Mouse (Mus musculus) heart, adult 8-10 months (tissue): ENCODE measurements around the gene Tmbim6. TPM values are rescaled to one million over a fixed set of nuclear protein-coding genes. Genes with fewer than 3 reads are reported as not detected.

Experiments
- DNase-seq: peaks from one replicate; pipeline ENCODE4 v3.0.0; 2022; ENCODE audit warnings: low spot score
- total RNA-seq, 4 experiments: library from RNA; stranded (reverse); gene quantifications; 2 replicates each; pipeline ENCODE4 v1.2.4; 2022

The Tmbim6 gene
- total RNA-seq, 4 experiments from 2014 or later, result 230 to 269 (median 248) TPM

DNA sequence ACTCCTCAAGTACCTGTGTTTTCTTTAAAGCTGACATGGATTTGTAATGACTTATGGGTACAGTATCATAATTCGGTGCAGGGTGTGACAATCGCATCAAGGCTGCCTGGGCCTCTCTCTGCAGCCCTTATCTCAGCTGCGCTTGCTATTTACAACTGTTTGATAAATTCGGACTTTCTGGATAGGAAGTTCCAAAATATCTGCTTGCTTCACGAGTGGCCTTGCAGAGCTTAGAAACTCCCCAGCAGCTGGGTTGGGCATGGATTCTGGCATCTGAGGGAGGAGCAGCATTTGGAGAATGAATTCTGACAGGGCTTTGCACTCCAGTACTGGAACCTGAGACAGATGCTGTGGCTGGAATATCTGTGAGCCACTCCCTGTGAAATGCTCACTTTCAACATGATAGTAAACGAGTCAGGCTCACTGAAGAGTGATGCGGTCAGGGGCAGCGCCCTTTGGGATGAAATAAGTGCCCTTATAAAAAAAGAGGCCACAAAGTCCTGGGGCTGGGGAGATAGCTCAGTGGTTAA is 57.1 kb downstream of the Tmbim6 start:
- DNase-seq, result no peak

DNA sequence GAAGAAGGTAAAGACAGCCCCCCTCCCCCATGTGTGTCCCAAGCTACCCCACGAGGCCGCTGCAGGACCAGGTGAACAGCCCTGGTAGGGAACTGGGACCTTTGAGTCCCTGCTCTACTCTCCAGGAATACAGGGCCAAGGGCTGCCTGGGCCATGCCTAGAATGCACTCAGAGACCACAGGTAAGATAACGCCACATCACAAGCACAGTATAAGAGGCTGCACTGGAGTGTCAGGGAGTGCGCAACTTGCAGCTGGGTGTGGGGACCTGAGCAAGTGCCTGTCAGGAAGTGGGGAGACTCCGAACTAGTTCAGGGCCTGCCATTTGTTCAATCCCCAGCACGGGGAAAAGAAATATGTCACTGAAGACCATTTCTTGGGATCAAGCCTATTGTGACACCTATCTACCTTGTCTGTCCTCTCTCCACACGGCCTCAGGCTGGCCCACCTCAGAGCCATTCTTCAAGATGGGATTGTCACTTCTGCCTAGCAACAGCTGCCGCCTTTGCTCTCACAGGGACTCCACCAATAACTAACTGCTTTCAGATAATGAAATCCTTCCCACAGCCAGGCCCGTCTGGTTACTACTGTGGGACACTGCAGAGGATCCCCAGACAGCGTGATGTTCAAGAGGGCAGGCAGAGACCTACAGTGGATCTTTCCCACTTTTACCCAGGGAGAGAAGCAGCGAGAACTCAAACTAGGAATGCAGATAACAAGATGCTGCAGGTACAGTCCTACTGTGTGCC is 60.6 kb downstream of the Tmbim6 start:
- DNase-seq, result no peak

DNA sequence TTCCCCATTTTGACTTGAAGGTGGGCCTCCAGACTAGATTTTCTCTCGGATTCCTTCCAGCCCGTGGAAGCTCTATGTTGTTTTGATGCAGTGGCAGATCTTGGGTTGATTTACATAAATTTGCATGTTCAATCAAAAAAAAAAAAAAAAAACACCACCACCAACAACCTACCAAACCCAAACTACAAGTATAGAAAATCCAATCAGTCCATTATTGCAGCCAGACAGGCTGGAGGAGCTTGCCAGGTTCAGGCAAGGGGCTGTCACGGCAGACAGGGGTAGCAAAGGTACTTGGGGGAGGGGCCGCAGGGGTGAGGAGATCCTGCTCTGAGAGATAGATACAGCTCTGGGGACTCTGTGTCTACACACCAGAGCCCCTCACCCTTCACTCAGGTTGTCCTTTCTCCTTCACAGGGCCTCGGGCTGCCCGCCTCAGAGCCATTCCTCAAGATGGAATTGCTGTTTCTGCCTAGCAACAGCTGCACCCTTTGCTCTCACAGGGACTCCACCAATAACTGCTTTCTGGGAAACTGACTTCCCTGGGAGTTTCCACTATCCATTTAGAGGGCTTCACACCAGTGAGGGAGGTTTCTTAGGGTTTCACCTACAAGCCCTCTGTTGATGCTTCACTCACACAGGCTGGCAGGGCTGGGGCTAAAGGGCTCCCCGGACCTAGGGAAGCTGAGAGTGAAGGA is 62.0 kb downstream of the Tmbim6 start:
- no peak for DNase-seq

DNA sequence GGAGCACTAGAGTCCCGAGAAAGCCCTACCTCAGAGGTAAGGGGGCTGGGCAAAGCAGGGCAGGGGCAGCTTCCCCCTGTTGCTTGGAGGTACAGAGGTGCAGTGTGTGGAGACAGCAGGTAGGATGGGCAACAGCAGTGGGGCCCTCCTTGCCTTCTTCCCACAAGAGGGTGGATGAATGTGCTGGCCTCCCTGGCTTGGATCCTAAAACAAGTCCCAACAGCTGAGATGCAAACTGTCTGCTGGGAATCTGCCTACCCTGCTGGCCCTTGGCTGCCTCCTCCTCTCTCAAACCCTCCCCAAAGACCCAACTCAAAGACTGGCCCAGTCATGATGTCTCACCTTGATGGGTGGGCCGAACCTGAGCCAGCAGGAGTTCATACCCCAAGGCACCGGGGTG is 62.7 kb downstream of the Tmbim6 start:
- DNase-seq, result no peak

DNA sequence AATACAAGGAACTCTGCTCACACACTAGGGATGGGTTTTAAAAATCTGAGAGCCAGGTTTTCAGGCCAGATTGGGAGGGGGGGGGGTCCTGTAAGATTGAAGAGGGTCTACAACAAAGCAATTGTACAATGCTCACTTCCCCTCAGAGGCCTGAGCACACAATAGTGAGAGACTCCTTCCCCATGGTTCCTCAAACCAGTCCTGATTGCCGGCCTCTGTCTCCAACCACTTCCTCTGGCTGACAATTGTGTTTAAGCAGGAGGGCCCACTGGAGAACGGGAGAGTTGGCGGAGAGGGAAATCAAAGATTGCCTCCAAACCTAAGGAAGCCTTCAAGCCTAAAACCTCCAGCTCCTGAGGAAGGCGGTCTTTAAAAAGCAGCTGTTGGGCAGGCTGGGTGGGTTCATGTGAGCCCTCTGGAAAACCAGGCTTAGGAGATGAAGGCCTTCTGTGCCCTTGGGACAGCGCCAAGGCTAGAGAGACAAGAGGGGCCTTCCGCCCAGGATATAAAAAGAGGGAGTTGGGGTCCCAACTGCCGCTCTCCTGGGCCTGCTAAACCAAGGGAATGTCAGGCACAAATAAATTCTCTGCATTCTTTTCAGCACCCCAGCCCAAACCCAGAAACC is 63.8 kb downstream of the Tmbim6 start:
- DNase-seq, result peak; percentile 35

DNA sequence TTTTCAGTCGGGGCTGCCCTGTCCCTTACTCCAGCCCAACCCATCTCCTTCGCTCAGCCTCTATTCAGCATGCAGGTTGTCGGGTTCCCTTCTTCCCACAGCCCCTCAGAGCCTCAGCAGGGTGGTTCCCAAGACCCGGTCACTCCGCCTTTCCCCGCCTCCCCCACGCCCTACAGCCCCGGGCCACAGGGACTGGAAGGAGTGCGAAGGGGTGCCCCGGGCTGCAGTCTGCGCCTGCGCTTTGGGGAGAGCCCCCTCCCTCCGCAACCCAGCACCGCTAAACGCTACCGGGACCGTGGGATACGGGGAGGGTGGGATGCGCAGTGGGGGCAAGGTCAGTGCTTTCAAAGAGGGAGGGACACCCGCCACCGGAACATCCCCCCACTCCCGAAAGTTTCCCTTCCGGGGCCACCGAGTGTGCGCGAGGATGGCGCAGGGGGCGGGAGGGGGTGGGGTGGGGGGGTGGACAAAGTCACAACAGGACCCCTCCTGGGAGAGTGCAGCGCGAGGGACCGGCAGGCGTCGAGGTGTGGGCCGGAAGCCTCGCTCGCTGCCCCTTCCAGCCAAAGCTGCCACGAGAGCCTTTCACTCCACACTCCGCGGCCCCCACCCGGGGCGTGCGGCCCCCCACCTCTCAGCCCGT is 64.4 kb downstream of the Tmbim6 start:
- DNase-seq, result peak; percentile 67

DNA sequence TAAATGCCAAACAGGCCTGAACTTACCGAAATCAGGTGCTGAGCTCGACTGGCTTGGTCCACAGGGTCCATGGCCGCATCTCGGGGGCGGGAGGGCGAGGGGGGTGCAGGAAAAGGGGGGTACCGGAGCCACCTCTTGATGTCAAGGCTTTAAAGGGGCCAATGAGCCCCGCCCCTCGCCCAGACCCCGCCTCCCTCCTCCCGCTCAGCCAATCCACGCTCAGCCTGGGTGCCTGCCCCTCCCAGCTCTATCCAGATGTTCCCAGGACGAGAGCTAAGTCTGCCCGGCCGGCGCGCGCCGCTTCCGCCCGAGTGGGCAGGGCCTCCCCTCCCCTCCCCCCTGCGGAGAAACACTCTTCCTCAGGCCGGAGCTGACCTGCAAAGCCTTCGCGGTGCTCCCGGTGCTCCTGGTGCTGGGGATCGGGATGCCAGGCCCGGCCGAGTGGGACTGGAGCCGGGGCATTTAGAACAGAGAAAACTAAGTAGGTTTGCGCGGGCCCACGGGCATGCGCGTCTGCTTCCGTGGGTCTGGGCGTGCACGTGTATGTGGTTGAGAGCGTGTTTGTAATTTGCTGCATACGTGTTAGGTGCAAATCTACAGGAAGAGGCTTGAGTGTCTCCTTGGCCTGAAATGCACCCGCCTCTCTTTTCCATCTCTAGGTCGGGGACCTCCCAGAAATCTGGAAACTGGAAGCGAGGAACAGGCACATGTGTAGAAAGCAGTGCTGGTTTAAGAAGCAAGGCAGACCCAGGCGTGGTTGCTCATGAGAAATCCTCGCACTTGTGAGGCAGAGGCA is 65.1 kb downstream of the Tmbim6 start, which contains the start of gene Nckap5l:
TSS of gene Nckap5l (minus strand) at position 143 of the 796 bp plus-strand sequence.
- peak; percentile 91 for DNase-seq

Other genes with a start within 250 kb of the Tmbim6 start
- gene Kcnh3, start 168.0 kb upstream of the Tmbim6 start, total RNA-seq, result under 1 TPM in 3 of 4 experiments, not detected in 1; 0.17 to 0.69 (median 0.22) TPM
- 10 to 100 TPM; 39.9 to 47.1 (median 44.3) TPM for gene Mcrs1, start 140.9 kb upstream of the Tmbim6 start, total RNA-seq
- 10 to 100 TPM; 16.4 to 22.6 (median 20.3) TPM for gene Prpf40b, start 97.8 kb upstream of the Tmbim6 start, total RNA-seq
- under 1 TPM in 1 of 4 experiments, not detected in 3; 0.56 TPM for gene Fam186b, start 97.0 kb upstream of the Tmbim6 start, total RNA-seq
- 10 to 100 TPM; 13.2 to 17.9 (median 15.8) TPM for gene Fmnl3, start 22.4 kb upstream of the Tmbim6 start, total RNA-seq
- 1 to 10 TPM; 3.2 to 5.2 (median 4.4) TPM for gene Nckap5l, start 64.9 kb downstream of the Tmbim6 start, total RNA-seq
- 1 to 10 TPM; 3.0 to 3.4 (median 3.3) TPM for gene Bcdin3d, start 81.8 kb downstream of the Tmbim6 start, total RNA-seq
- under 1 TPM in 3 of 4 experiments, not detected in 1; 0.13 to 0.25 (median 0.14) TPM for gene Faim2, start 135.3 kb downstream of the Tmbim6 start, total RNA-seq
- gene Aqp2, start 186.2 kb downstream of the Tmbim6 start, total RNA-seq, result not detected
- under 1 TPM in 3 of 4 experiments, not detected in 1; 0.26 to 0.57 (median 0.37) TPM for gene Aqp5, start 197.9 kb downstream of the Tmbim6 start, total RNA-seq
- under 1 TPM in 2 of 4 experiments, not detected in 2; 0.17 to 0.41 TPM for gene Aqp6, start 208.5 kb downstream of the Tmbim6 start, total RNA-seq